Mouse (Mus musculus) adrenal gland, postnatal 25 days (tissue): ENCODE measurements around the gene Cdkn2aipnl. TPM values are rescaled to one million over a fixed set of nuclear protein-coding genes. Genes with fewer than 3 reads are reported as not detected.

Experiments
- DNase-seq: peaks from one replicate; pipeline ENCODE4 v3.0.0; 2021; ENCODE audit warnings: mixed read lengths
- total RNA-seq: library from RNA; stranded (reverse); gene quantifications from 2 replicates; pipeline ENCODE4 v1.2.3, GENCODE M21; 2021

Gene Cdkn2aipnl
- total RNA-seq, 1 experiment from 2014 or later, result 20.5 TPM

GRCm38 (mm10) chr11:51946144-51946543, 21.3 kb upstream of the Cdkn2aipnl start:
- no peak for DNase-seq

GRCm38 (mm10) chr11:51949155-51949840, 18.2 kb upstream of the Cdkn2aipnl start:
- DNase-seq, result no peak

DNA sequence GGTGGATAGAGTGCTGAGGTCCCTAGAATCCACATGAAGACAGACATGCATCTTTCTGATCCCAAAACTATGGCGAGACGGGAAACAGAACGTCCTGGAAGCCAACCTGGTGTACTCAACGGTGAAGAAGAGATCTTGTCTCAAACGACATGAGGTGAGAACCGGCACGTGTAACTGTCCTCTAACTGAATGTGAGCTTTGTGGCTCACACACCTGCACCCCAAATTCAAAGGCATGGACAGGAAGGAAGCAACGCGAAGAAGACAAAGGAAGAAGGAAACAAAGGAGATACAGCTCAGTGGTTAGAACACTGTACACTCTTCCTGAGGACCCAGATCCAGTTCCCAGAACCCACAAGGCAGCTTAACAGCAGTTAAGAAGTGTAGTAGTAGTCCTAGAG, 17.5 kb upstream of the Cdkn2aipnl start:
- DNase-seq, result no peak

- no peak for DNase-seq
Measured at GRCm38 (mm10) chr11:51951861-51952420, 15.5 kb upstream of the Cdkn2aipnl start.

GRCm38 (mm10) chr11:51956112-51956511, 11.3 kb upstream of the Cdkn2aipnl start:
- DNase-seq, result no peak

DNA sequence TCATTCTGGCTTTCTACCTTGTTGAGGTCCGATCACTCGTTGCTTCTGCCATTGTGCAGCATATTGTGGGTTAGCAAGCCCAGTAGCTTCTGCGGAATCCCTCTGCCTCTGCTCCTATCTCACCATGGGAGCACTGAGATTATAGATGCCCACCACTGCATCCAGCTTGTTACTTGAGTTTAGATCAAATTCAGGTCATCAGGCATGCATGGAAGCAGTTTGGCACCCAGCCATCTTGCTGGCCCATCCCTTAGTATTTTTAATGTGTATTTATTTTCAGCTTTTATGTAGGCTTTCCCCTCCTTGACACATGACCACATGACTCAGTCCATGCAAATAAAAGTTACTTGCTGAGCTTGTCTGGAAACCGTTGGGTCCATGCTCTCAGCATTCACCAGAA, 9.7 kb upstream of the Cdkn2aipnl start:
- no peak for DNase-seq

- no peak for DNase-seq
Measured at GRCm38 (mm10) chr11:51959511-51959910, 8.0 kb upstream of the Cdkn2aipnl start.

DNA sequence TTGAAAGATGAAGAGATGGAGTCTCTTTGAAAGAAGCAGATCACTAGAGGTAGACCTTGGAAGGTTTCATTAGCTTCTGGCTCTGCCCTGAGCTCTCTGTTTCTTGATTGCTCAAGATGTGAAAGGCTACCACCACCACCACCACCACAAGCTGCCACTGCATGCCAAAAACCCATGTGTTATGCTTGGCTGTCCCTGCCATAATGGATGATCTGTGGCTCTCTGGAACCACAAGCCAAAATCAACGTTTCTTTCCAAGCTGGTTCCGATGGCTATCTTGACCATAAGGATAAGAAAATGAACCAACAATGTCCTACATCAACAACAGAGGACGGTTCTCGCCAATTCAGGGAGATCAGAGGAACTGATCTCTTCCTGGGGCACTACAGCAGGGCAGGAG, 7.4 kb upstream of the Cdkn2aipnl start:
- no peak for DNase-seq

GRCm38 (mm10) chr11:51960967-51961471, 6.4 kb upstream of the Cdkn2aipnl start:
- no peak for DNase-seq

- no peak for DNase-seq
Measured at GRCm38 (mm10) chr11:51961761-51962160, 5.7 kb upstream of the Cdkn2aipnl start.

- DNase-seq, result no peak
Measured at GRCm38 (mm10) chr11:51962277-51962676, 5.2 kb upstream of the Cdkn2aipnl start.

- no peak for DNase-seq
Measured at GRCm38 (mm10) chr11:51966651-51967050, 810 bp upstream of the Cdkn2aipnl start.

GRCm38 (mm10) chr11:51968896-51969295, 1.4 kb downstream of the Cdkn2aipnl start:
- no peak for DNase-seq

- DNase-seq, result no peak
Measured at GRCm38 (mm10) chr11:51969511-51969910, 2.0 kb downstream of the Cdkn2aipnl start.

- DNase-seq, result no peak
Measured at GRCm38 (mm10) chr11:51971644-51972043, 4.2 kb downstream of the Cdkn2aipnl start.

DNA sequence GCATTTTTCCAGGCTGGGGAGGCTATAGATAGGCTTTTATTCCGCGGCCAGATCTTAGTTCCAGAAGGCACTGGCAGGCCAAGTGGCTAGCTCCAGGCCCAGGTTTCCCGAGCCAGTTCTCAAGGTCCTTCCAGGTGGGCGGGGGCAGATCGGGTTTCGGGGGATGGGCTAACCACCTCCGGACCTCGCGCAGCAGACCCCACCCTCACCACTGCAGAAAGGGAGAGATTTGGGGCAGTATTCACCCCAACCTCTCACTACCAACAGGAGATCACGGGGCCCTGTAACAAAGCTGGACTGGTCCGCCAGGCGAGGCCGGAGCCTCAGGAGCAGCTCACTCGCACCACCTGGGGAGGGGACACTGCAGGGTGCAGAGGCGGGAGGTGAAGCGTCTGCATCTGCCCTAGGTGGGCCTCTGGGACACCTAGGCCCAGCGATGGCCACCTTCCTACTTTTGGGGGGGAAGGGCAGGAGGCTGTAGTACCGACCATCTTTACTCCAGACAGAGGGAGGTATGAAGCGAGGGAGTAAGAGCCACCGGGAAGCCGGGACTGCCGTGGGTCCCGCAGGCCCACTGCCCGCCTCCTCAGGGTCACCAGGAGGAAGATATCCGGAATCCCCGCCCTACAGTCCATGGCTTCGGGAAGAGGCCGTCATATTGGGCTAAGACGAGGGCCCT, 32.3 kb downstream of the Cdkn2aipnl start:
- DNase-seq, result peak; percentile 69

- DNase-seq, result peak; percentile 93
Measured at GRCm38 (mm10) chr11:52000290-52000962, 33.0 kb downstream of the Cdkn2aipnl start, which contains the start of gene Ube2b. TSS of gene Ube2b (minus strand) at chr11:52000762.

DNA sequence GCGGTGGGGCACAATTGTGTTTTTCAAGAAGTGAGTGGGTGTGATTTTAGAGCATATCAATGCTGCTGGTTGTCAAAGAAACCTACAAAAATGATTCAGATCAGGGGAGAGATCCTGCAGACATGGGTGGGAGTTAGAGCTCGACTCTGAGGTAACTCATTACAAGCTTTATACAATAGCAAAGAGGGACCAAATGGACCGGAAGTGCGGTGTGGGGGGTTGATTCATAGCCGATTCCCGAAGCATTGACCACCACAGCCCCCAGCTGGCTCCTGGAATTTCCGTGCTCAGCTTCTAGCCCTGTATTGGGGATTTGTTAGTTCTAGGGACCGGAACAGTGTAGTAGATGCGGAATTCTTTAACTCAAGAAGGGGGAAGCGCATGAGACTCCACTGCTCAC, 33.9 kb downstream of the Cdkn2aipnl start:
- DNase-seq, result no peak

DNA sequence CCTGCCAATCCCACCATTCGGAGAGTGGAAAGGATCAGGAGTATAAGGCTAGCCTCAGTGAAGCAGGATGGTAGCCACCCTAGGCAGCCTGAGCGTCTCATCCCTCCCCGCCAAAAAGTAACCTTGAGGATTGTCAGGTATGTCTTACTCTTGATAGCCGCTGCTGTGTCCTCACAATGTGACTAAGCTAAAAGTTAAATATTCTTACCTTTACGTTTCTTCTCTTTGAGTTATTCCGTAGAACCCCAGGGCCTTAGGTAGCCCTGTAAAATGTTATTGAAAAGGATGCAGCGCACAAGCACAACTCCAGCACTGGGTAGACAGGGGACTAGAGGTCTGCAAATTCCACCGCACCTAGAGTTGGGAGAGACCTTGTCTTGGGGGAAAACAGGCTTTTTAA, 34.4 kb downstream of the Cdkn2aipnl start:
- DNase-seq, result no peak

- no peak for DNase-seq
Measured at GRCm38 (mm10) chr11:52002842-52003504, 35.5 kb downstream of the Cdkn2aipnl start.

GRCm38 (mm10) chr11:52003505-52003771, 36.0 kb downstream of the Cdkn2aipnl start:
- no peak for DNase-seq

DNA sequence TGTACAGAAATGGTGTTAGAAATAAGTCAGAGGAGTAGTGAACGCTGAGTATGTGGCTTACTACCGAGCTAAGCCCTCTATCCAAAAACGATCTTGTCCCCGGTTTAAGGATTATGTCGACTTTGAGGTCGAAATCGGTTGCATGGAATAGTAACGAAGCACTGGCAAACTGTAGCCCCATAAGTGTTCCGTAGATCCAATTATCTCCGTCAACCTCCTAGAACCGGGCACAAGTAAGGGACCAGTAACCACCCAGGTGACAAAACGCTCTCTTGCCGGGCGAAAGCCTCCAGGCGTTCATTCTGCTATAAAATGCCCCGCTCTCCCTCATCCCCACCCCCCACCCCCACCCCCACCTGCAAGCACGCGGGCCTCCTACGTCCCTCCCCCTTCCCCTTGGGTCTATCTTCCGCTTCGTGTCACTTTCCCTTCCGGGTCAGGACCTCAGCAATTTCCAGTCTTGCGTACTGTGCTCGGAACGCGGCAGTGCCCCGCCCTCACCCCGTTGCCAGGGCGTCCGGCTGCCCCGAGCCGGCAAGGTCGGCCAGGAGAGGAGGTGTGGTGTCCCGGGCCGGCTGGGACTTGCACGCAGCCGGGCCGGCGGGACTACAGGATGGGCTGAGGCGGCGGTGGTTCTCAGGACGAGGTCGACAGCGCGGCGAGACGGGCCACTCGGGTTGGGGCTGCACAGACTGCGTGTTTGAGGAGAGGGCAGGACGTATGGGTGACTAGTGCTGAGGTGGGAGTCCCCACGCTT, 36.5 kb downstream of the Cdkn2aipnl start, which contains the start of gene Cdkl3:
Gene Cdkl3 (plus strand): TSS at position 450 of the 757 bp plus-strand sequence.
- DNase-seq, result peak; percentile 95
